Mouse (Mus musculus) MEL (cell line): ENCODE measurements around the gene Gm28035. TPM values are rescaled to one million over a fixed set of nuclear protein-coding genes. Genes with fewer than 3 reads are reported as not detected.

ENCODE experiments used
- DNase-seq: peaks from one replicate; pipeline ENCODE4 v3.0.0; 2011; ENCODE audit warnings: low read depth, low spot score
- H3K27ac ChIP-seq: 2 replicates; pipeline ENCODE4 v1.5.1; 2012; ENCODE audit warnings: low read depth, mild to moderate bottlenecking, control low read depth, low read length, moderate library complexity; ENCODE audit not compliant: control insufficient read depth
- H3K27me3 ChIP-seq, 2 experiments: fragments of 150-350 bp in 1 of 2; sonication (generic) in 1 of 2; 2 replicates each; pipeline ENCODE4 v1.6.1; 2012; ENCODE audit warnings: low read length in 2 of 2, mild to moderate bottlenecking in 2 of 2, improper control_type of control experiment in 1 of 2, moderate library complexity in 1 of 2; ENCODE audit not compliant: insufficient read depth in 2 of 2, control insufficient read depth in 1 of 2
- H3K36me3 ChIP-seq, 2 experiments: 2 replicates each; pipeline ENCODE4 v1.6.1; 2012 to 2014; ENCODE audit warnings: low read length in 2 of 2, improper control_type of control experiment in 1 of 2, inconsistent platforms in 1 of 2, mild to moderate bottlenecking in 1 of 2; ENCODE audit not compliant: insufficient read depth in 2 of 2, control insufficient read depth in 1 of 2
- H3K4me1 ChIP-seq, 2 experiments: fragments of 150-350 bp in 1 of 2; sonication (generic) in 1 of 2; 2 replicates each; pipeline ENCODE4 v1.6.1; 2012; ENCODE audit warnings: low read length in 2 of 2, improper control_type of control experiment in 1 of 2, mild to moderate bottlenecking in 1 of 2; ENCODE audit not compliant: insufficient read depth in 2 of 2, control insufficient read depth in 1 of 2
- H3K4me3 ChIP-seq, 2 experiments: fragments of 150-350 bp in 1 of 2; sonication (generic) in 1 of 2; 2 replicates each; pipeline ENCODE4 v1.5.1; 2012; ENCODE audit warnings: low read depth in 2 of 2, low read length in 2 of 2, mild to moderate bottlenecking in 2 of 2, moderate library complexity in 2 of 2, control low read depth in 1 of 2, improper control_type of control experiment in 1 of 2; ENCODE audit not compliant: control insufficient read depth in 1 of 2, insufficient read depth in 1 of 2
- H3K79me2 ChIP-seq: 2 replicates; pipeline ENCODE4 v1.6.1; 2012; ENCODE audit warnings: mild to moderate bottlenecking, low read length, moderate library complexity; ENCODE audit not compliant: control insufficient read depth, poor library complexity, insufficient read depth
- H3K9ac ChIP-seq: 2 replicates; pipeline ENCODE4 v1.6.1; 2012; ENCODE audit warnings: low read depth, mild to moderate bottlenecking, control low read depth, low read length, moderate library complexity; ENCODE audit not compliant: control insufficient read depth, poor library complexity, severe bottlenecking
- H3K9me3 ChIP-seq: fragments of 150-350 bp; sonication (generic); replicated peaks from 2 replicates; pipeline ENCODE4 v1.6.1; 2012; ENCODE audit warnings: mild to moderate bottlenecking, low read length, improper control_type of control experiment, moderate library complexity; ENCODE audit not compliant: insufficient read depth
- CHD1 ChIP-seq: IDR thresholded peaks from 2 replicates; pipeline ENCODE4 v1.6.1; 2012; ENCODE audit warnings: low read depth, mild to moderate bottlenecking, inconsistent platforms, low read length, improper control_type of control experiment
- CTCF ChIP-seq, 3 experiments: IDR thresholded peaks in 2 of 3; conservative IDR thresholded peaks in 1 of 3; 2 replicates each; pipeline ENCODE4 v1.5.1; 2011 to 2012; ENCODE audit warnings: low read length in 3 of 3, low read depth in 2 of 3, mild to moderate bottlenecking in 2 of 3, improper control_type of control experiment in 1 of 3, inconsistent platforms in 1 of 3, mixed read lengths in 1 of 3, moderate library complexity in 1 of 3; ENCODE audit not compliant: control insufficient read depth in 1 of 3, insufficient read depth in 1 of 3, poor library complexity in 1 of 3, severe bottlenecking in 1 of 3
- ELF1 ChIP-seq: IDR thresholded peaks from 2 replicates; pipeline ENCODE4 v1.6.1; 2014; ENCODE audit warnings: low read depth, mild to moderate bottlenecking, inconsistent platforms, low read length, improper control_type of control experiment, moderate library complexity
- GABPA ChIP-seq: IDR thresholded peaks from 2 replicates; pipeline ENCODE4 v1.6.1; 2012; ENCODE audit warnings: low read depth, mild to moderate bottlenecking, inconsistent platforms, low read length, improper control_type of control experiment, moderate library complexity
- JUND ChIP-seq: IDR thresholded peaks from 2 replicates; pipeline ENCODE4 v1.6.1; 2011; ENCODE audit warnings: low read depth, mild to moderate bottlenecking, improper control_type of control experiment, low read length
- MAX ChIP-seq: IDR thresholded peaks from 2 replicates; pipeline ENCODE4 v1.6.1; 2011; ENCODE audit warnings: low read length, improper control_type of control experiment
- MAZ ChIP-seq: IDR thresholded peaks from 2 replicates; pipeline ENCODE4 v1.6.1; 2012; ENCODE audit warnings: low read depth, mild to moderate bottlenecking, inconsistent platforms, low read length, improper control_type of control experiment
- MEF2A ChIP-seq: IDR thresholded peaks from 2 replicates; pipeline ENCODE4 v1.6.1; 2014; ENCODE audit warnings: low read depth, mild to moderate bottlenecking, inconsistent platforms, low read length, improper control_type of control experiment; ENCODE audit not compliant: poor library complexity, insufficient replicate concordance, severe bottlenecking; ENCODE audit errors: extremely low read depth
- NRF1 ChIP-seq: IDR thresholded peaks from 2 replicates; pipeline ENCODE4 v1.6.1; 2014; ENCODE audit warnings: low read depth, mild to moderate bottlenecking, inconsistent platforms, low read length, improper control_type of control experiment, moderate library complexity; ENCODE audit not compliant: poor library complexity, insufficient read depth, severe bottlenecking
- POLR2AphosphoS2 ChIP-seq: IDR thresholded peaks from 2 replicates; pipeline ENCODE4 v1.6.1; 2011; ENCODE audit warnings: low read length, improper control_type of control experiment
- RAD21 ChIP-seq: IDR thresholded peaks from 2 replicates; pipeline ENCODE4 v1.6.1; 2011; ENCODE audit warnings: mild to moderate bottlenecking, low read depth, low read length, improper control_type of control experiment
- SMC3 ChIP-seq: IDR thresholded peaks from 2 replicates; pipeline ENCODE4 v1.6.1; 2011; ENCODE audit warnings: low read depth, low read length, improper control_type of control experiment
- TAL1 ChIP-seq: IDR thresholded peaks from 2 replicates; pipeline ENCODE4 v1.6.1; 2012; ENCODE audit warnings: mild to moderate bottlenecking, inconsistent platforms, low read length, moderate library complexity, mixed read lengths
- TCF12 ChIP-seq: IDR thresholded peaks from 2 replicates; pipeline ENCODE4 v1.6.1; 2014; ENCODE audit warnings: low read depth, mild to moderate bottlenecking, inconsistent platforms, low read length, improper control_type of control experiment, moderate library complexity
- USF1 ChIP-seq: IDR thresholded peaks from 2 replicates; pipeline ENCODE4 v1.6.1; 2014; ENCODE audit warnings: low read depth, mild to moderate bottlenecking, inconsistent platforms, low read length, improper control_type of control experiment, moderate library complexity
- USF2 ChIP-seq, 2 experiments: IDR thresholded peaks; 2 replicates each; pipeline ENCODE4 v1.6.1; 2011 to 2012; ENCODE audit warnings: improper control_type of control experiment in 2 of 2, low read length in 2 of 2, borderline replicate concordance in 1 of 2, inconsistent platforms in 1 of 2, low read depth in 1 of 2, mild to moderate bottlenecking in 1 of 2; ENCODE audit not compliant: insufficient read depth in 1 of 2
- ZC3H11A ChIP-seq: IDR thresholded peaks from 2 replicates; pipeline ENCODE4 v1.6.1; 2012; ENCODE audit warnings: low read depth, mild to moderate bottlenecking, inconsistent platforms, low read length, improper control_type of control experiment
- ZMIZ1 ChIP-seq: IDR thresholded peaks from 2 replicates; pipeline ENCODE4 v1.6.1; 2012; ENCODE audit warnings: low read depth, mild to moderate bottlenecking, inconsistent platforms, low read length, improper control_type of control experiment, moderate library complexity
- ZNF384 ChIP-seq: IDR thresholded peaks from 2 replicates; pipeline ENCODE4 v1.6.1; 2012; ENCODE audit warnings: low read depth, mild to moderate bottlenecking, inconsistent platforms, low read length, improper control_type of control experiment
- polyA plus RNA-seq, 2 experiments: library from polyadenylated mRNA; stranded (reverse) in 1 of 2; unstranded in 1 of 2; fragments of >175 nt in 1 of 2; fragments of >200 nt in 1 of 2; gene quantifications; 2 replicates each; pipeline versions ENCODE4 v1.2.1 to v1.2.4; 2012; ENCODE audit warnings: low replicate concordance in 2 of 2, low read depth in 1 of 2; ENCODE audit not compliant: insufficient read length in 2 of 2, insufficient read depth in 1 of 2, missing spikeins in 1 of 2
- total RNA-seq: library from RNA; depleted of rRNA; stranded (reverse); fragments of 300-350 nt; gene quantifications from 2 replicates; pipeline ENCODE4 v1.2.3, GENCODE M21; 2012

Gm28035 gene
- total and polyA plus RNA-seq, 3 experiments = 0.26 TPM; not detected in 2

GRCm38 (mm10) chr2:30198021-30198420 lies 42.3 kb upstream of the Gm28035 start:
- no peak overlapping the region for H3K27ac ChIP-seq
- no peak for TF ChIP-seq CHD1
- no peak for TF ChIP-seq CTCF (IDR thresholded peaks at IDR 0.05 in 2 of 3, conservative IDR thresholded peaks at IDR 0.05 in 1 of 3; ENCODE audit: control insufficient read depth in 1 of 3, insufficient read depth in 1 of 3, low read depth in 2 of 3, low read length in 3 of 3, poor library complexity in 1 of 3, severe bottlenecking in 1 of 3)
- no peak for TF ChIP-seq ZC3H11A
- TF ChIP-seq ELF1 = no peak
- TF ChIP-seq, all 39 proteins: peak for 0
- no peaks in the 10 kb centered on the region for H3K79me2 ChIP-seq

GRCm38 (mm10) chr2:30199984-30200383 lies 40.4 kb upstream of the Gm28035 start:
- TF ChIP-seq POLR2AphosphoS2 (no peak), ELF1 (no peak), MAZ (no peak), USF2 (IDR thresholded peaks at IDR 0.05; ENCODE audit: borderline replicate concordance in 1 of 2, insufficient read depth in 1 of 2, low read depth in 1 of 2, low read length in 2 of 2) (no peak), ZMIZ1 (no peak), JUND (no peak), RAD21 (no peak), USF1 (no peak), MEF2A (no peak)
- H3K9me3 ChIP-seq = no peaks in the 10 kb centered on the region
- no peak overlapping the region for H3K4me3 ChIP-seq
- no peaks in the 10 kb centered on the region; the same call in 1 of the 2 replicates for H3K79me2 ChIP-seq
- DNase-seq = no peak
- H3K27ac ChIP-seq = no peak overlapping the region
- peaks cover 0 to 3% of the 10 kb centered on the region in 2 experiments; a peak in 1 of 4 replicates for H3K4me1 ChIP-seq
- H3K36me3 ChIP-seq = no peaks in the 10 kb centered on the region
- no peak overlapping the region for H3K9ac ChIP-seq
- H3K27me3 ChIP-seq = no peaks in the 10 kb centered on the region

More at GRCm38 (mm10) chr2:30198021-30198420, 42.3 kb upstream of the Gm28035 start:
- Histone ChIP-seq H3K4me3 (no peak overlapping the region), H3K27me3 (no peaks in the 10 kb centered on the region), H3K9ac (no peak overlapping the region), H3K9me3 (no peaks in the 10 kb centered on the region), H3K36me3 (no peaks in the 10 kb centered on the region), H3K4me1 (peaks cover 0 to 3% of the 10 kb centered on the region in 2 experiments; a peak in 1 of 4 replicates)
- DNase-seq = no peak

- Histone ChIP-seq H3K27me3 (no peaks in the 10 kb centered on the region), H3K27ac (no peak overlapping the region), H3K36me3 (no peaks in the 10 kb centered on the region), H3K9me3 (no peaks in the 10 kb centered on the region), H3K79me2 (no peaks in the 10 kb centered on the region; the same call in 1 of the 2 replicates), H3K9ac (no peak overlapping the region), H3K4me3 (no peak overlapping the region), H3K4me1 (peaks cover 0 to 3% of the 10 kb centered on the region in 2 experiments; a peak in 1 of 4 replicates)
- no peak for TF ChIP-seq NRF1
- TF ChIP-seq ZNF384 = no peak
- no peak for TF ChIP-seq RAD21
- no peak for TF ChIP-seq USF1
- no peak for TF ChIP-seq TAL1
- no peak for TF ChIP-seq SMC3
- no peak for TF ChIP-seq GABPA
- TF ChIP-seq TCF12 = no peak
- TF ChIP-seq MAX = no peak
- no peak for DNase-seq
Observed at GRCm38 (mm10) chr2:30200388-30200925, 39.9 kb upstream of the Gm28035 start.
